Mouse (Mus musculus) bone marrow, adult 2 months (tissue): ENCODE measurements around the gene Smarca2.

Experiments used
- CTCF ChIP-seq: fragments of 200-500 bp; IDR thresholded peaks from 2 replicates; pipeline ENCODE4 v1.5.1; 2011; ENCODE audit warnings: low read length, control low read depth; ENCODE audit not compliant: control insufficient read depth, insufficient read depth
- POLR2A ChIP-seq: fragments of 200-500 bp; IDR thresholded peaks from 2 replicates; pipeline ENCODE4 v1.6.1; 2011; ENCODE audit warnings: low read depth, mild to moderate bottlenecking, control low read depth, low read length, borderline replicate concordance; ENCODE audit not compliant: control insufficient read depth

DNA sequence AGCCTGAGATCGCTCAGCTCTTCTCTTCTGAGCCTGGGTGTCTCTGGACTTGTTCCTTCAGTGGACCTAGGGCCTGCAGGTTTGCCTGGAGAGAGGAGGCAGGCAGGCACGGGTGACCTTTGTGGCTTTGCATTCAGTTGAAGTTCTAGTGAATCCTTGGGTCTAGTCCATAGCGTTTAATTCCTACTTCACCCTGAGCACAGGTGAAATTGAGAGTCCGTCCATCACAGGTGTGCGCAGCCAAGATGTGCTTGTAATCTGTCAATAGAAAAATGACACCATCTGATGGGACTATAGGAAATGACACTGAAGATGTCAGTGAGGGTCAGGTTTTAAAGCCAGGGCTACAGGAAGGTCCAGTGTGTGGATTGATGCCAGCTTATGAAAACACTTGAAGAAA lies 164.0 kb downstream of the Smarca2 start:
- TF ChIP-seq CTCF (no peak), POLR2A (no peak)
